Mouse (Mus musculus): ENCODE results near the gene Jak1.

- TF ChIP-seq CTCF (IDR thresholded peaks at IDR 0.05; ENCODE audit: low read depth) (no peak), EP300 (IDR thresholded peaks at IDR 0.05; ENCODE audit: low read depth) (no peak)
Measured at GRCm38 (mm10) chr4:101219839-101220238, 45.2 kb downstream of the Jak1 start.
